Mouse (Mus musculus): ENCODE results near the gene Kalrn. TPM values are rescaled to one million over a fixed set of nuclear protein-coding genes. Genes with fewer than 3 reads are reported as not detected.

The Kalrn gene
- total and polyA plus RNA-seq, 2 experiments from 2014 or later: 23.6 to 148 TPM

DNA sequence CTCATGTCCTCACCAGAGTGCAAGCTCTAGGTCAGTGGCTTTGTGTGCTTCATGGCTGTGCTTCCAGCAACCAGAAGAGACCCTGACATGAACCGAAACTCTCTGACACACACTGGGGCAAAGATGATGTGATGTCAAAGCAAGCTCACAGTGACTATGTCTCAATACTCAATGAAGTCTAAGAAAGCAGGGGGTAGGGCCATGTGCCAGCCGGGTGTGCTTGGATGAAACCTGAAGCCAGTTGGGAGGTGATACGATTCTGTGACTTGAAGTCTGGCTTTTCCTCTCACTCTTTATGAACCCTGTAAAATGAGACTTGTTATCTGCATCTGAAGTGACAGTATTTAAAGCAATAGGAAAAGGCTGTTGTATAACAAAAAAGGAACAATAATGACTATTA lies 501.2 kb downstream of the Kalrn start:
- WGBS: 80% methylated on average over 3 of the region's 3 CpGs
- Histone ChIP-seq H3K27ac (ENCODE audit: low read depth, low read length) (no peak overlapping the region), H3K4me2 (ENCODE audit: low read depth) (no peak overlapping the region), H3K27me3 (ENCODE audit: insufficient read depth, low read length) (no peaks in the 10 kb centered on the region), H3K36me3 (ENCODE audit: insufficient read depth) (no peaks in the 10 kb centered on the region), H3K9me3 (ENCODE audit: low read length) (no peaks in the 10 kb centered on the region), H3K9ac (no peak overlapping the region), H3K4me3 (ENCODE audit: low read depth, low read length) (no peak overlapping the region), H3K4me1 (ENCODE audit: insufficient read depth) (no peaks in the 10 kb centered on the region)
- no peak for TF ChIP-seq CTCF (IDR thresholded peaks at IDR 0.05; ENCODE audit: low read depth)
- ATAC-seq (no peak), DNase-seq (no peak)

DNA sequence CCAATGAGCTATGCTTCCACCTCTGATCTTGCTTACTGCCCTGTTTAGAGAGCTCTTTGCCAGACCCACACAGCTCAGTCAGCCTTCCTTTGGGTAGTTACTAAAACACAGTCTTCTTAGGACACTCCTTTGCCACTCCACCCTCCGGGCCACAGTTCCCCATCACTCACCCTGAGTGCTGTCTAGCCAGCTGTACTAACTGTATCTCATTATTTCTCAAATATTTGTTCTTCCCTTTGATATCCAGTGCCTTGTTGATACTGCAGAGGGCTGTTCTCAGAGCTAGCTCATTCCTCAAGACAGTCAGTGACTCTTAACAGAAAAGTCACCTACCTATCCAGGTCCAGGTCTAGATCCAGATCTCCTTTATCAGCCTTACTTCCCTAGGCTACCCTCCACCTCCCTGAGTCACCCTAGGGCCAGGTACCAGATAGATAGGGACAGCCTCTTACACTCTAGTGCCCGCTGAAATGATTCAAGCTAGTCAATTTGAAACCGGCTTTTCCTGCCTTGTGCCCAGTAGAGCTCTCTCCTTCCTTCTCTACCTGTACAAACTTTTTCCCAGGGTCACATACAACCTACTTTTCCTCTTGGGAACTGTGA lies 502.0 kb downstream of the Kalrn start:
- no peak for DNase-seq
- 97% methylated on average over 3 of the region's 3 CpGs for WGBS

DNA sequence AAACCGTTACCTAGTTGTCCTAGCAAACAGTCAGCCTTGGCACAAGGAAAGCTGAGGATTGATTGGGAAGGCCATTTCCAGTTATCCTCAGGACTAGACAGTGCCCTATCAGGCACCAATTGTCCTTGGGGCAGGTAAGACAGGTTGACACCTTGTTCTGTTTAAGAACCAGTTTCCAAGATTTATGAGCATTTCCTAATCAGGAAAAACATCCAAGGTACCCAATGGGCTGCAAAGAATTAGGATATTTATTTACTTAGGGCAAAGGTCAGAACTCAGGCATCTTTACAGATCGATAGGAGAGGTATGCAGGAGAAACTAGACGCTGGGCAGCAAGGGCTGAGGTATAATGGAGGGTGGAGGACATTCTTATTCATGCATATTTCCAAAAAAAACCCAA lies 503.9 kb downstream of the Kalrn start:
- no peak for TF ChIP-seq CTCF (IDR thresholded peaks at IDR 0.05; ENCODE audit: low read depth)
- no peak overlapping the region for H3K9ac ChIP-seq
- no peak overlapping the region for H3K27ac ChIP-seq (ENCODE audit: low read depth, low read length)
- 87% methylated on average over 3 of the region's 3 CpGs for WGBS
- ATAC-seq: no peak
- no peak overlapping the region for H3K4me3 ChIP-seq (ENCODE audit: low read depth, low read length)
- no peaks in the 10 kb centered on the region for H3K9me3 ChIP-seq (ENCODE audit: low read length)
- H3K4me2 ChIP-seq (ENCODE audit: low read depth): no peak overlapping the region
- H3K4me1 ChIP-seq (ENCODE audit: insufficient read depth): no peaks in the 10 kb centered on the region
- DNase-seq: no peak
- peaks cover 7% of the 10 kb centered on the region; the same call in 1 of the 2 replicates for H3K36me3 ChIP-seq (ENCODE audit: insufficient read depth)
- H3K27me3 ChIP-seq (ENCODE audit: insufficient read depth, low read length): no peaks in the 10 kb centered on the region

More for the DNA sequence above, 502.0 kb downstream of the Kalrn start:
- TF ChIP-seq CTCF (IDR thresholded peaks at IDR 0.05; ENCODE audit: low read depth): no peak
- no peak for ATAC-seq
- Histone ChIP-seq H3K9ac (no peak overlapping the region), H3K9me3 (ENCODE audit: low read length) (no peaks in the 10 kb centered on the region), H3K27me3 (ENCODE audit: insufficient read depth, low read length) (no peaks in the 10 kb centered on the region), H3K27ac (ENCODE audit: low read depth, low read length) (no peak overlapping the region), H3K36me3 (ENCODE audit: insufficient read depth) (peaks cover 2% of the 10 kb centered on the region; the same call in 1 of the 2 replicates), H3K4me3 (ENCODE audit: low read depth, low read length) (no peak overlapping the region), H3K4me2 (ENCODE audit: low read depth) (no peak overlapping the region), H3K4me1 (ENCODE audit: insufficient read depth) (no peaks in the 10 kb centered on the region)

DNA sequence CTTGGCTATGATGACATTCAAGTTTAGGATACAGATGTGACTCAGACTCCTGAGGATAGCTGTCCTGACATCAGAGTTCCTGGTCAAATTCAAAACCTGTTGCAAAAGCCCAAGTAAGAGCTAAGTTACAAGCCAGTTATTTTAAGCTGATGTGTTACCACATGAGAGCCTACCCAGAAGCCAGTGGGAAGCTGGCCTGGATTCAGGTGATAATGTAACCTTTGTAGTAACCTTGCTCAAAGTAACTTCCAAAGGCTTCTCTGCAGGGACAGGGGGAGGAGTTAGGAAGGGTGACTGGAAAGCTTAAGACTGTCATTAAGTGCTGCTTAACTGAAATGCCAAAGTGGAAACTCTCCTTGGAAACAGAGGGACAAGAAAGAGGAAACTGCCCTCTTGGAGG lies 506.4 kb downstream of the Kalrn start:
- TF ChIP-seq CTCF (IDR thresholded peaks at IDR 0.05; ENCODE audit: low read depth): no peak
- H3K9me3 ChIP-seq (ENCODE audit: low read length): no peaks in the 10 kb centered on the region
- DNase-seq: no peak
- no peak for ATAC-seq
- H3K27ac ChIP-seq (ENCODE audit: low read depth, low read length): no peak overlapping the region
- H3K9ac ChIP-seq: no peak overlapping the region
- no peak overlapping the region for H3K4me2 ChIP-seq (ENCODE audit: low read depth)
- no peak overlapping the region for H3K4me3 ChIP-seq (ENCODE audit: low read depth, low read length)
- H3K36me3 ChIP-seq (ENCODE audit: insufficient read depth): peaks cover 7% of the 10 kb centered on the region; the same call in 1 of the 2 replicates
- no peaks in the 10 kb centered on the region for H3K4me1 ChIP-seq (ENCODE audit: insufficient read depth)
- H3K27me3 ChIP-seq (ENCODE audit: insufficient read depth, low read length): no peaks in the 10 kb centered on the region

DNA sequence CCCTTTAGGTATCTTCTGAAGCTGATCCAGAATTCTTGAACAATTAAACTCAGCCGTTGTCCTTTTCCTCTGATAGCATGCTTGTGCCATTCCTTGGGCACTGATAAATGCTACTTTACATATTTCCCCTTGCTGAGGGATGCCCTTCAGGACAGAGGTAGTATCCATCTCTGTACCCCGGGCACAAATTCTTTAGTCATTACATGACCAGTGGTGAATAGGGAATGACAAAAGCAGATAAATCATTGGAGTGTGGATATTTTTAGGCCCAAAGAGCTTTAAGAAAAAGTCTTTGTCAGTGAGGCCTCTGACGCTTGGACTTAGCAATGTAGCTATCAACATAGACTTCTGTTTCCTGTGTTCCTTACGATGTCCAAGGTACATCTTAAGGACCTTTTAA lies 507.0 kb downstream of the Kalrn start:
- Histone ChIP-seq H3K27me3 (ENCODE audit: insufficient read depth, low read length) (no peaks in the 10 kb centered on the region), H3K4me1 (ENCODE audit: insufficient read depth) (no peaks in the 10 kb centered on the region), H3K36me3 (ENCODE audit: insufficient read depth) (peaks cover 7% of the 10 kb centered on the region; the same call in 1 of the 2 replicates), H3K4me2 (ENCODE audit: low read depth) (no peak overlapping the region), H3K9ac (no peak overlapping the region), H3K4me3 (ENCODE audit: low read depth, low read length) (no peak overlapping the region), H3K9me3 (ENCODE audit: low read length) (no peaks in the 10 kb centered on the region), H3K27ac (ENCODE audit: low read depth, low read length) (no peak overlapping the region)
- DNase-seq (no peak), ATAC-seq (no peak)
- TF ChIP-seq CTCF (IDR thresholded peaks at IDR 0.05; ENCODE audit: low read depth): no peak
- WGBS: 91% methylated on average over 4 of the region's 4 CpGs

DNA sequence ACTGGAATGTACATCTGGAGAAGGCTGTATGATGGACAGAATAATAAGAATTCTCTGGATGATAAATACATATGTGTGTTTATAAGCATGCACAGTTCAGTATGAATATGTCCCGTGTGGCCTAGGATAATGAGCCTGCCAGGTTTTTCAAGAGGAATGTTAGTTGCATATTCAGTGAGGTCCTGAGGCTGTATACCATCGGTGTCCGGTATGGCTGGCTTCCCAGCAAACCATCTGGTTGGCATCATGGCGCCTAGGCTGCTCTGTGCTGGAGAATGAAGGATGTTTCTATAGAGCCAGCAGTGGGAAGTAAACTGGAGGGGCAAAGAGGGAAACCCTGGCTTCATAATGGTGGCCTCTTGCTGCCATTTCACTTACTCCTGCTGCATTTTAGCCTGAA lies 510.0 kb downstream of the Kalrn start:
- DNase-seq (no peak), ATAC-seq (peak; percentile 42)
- 42% methylated on average over 4 of the region's 4 CpGs for WGBS
- H3K4me2 ChIP-seq (ENCODE audit: low read depth): no peak overlapping the region
- no peak overlapping the region for H3K4me3 ChIP-seq (ENCODE audit: low read depth, low read length)
- H3K4me1 ChIP-seq (ENCODE audit: insufficient read depth): no peaks in the 10 kb centered on the region
- no peak overlapping the region for H3K9ac ChIP-seq
- no peak for TF ChIP-seq CTCF (IDR thresholded peaks at IDR 0.05; ENCODE audit: low read depth)
- no peaks in the 10 kb centered on the region for H3K27me3 ChIP-seq (ENCODE audit: insufficient read depth, low read length)
- peaks cover 7% of the 10 kb centered on the region; the same call in 1 of the 2 replicates for H3K36me3 ChIP-seq (ENCODE audit: insufficient read depth)
- H3K9me3 ChIP-seq (ENCODE audit: low read length): no peaks in the 10 kb centered on the region
- no peak overlapping the region for H3K27ac ChIP-seq (ENCODE audit: low read depth, low read length)

DNA sequence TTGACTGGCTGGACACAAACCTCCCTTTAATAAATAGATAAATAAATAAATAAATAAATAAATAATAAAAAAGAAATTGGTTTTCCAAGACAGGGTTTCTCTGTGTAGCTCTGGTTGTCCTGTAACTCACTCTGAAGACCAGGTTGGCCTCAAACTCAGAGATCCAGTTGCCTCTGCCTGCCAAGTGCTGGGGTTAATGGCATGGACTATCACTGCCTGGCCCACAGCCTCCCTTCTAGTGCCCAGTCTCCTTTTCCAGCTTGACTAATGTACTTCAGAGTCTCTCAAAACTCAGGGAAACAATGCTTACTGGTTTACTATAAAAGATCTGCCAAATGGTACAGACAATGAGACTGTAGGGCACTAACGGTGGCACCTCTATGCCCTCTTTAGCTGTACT lies 511.7 kb downstream of the Kalrn start:
- WGBS: 68% methylated on average over 1 of the region's 1 CpGs
- DNase-seq (no peak), ATAC-seq (no peak)
- Histone ChIP-seq H3K4me1 (ENCODE audit: insufficient read depth) (no peaks in the 10 kb centered on the region), H3K27me3 (ENCODE audit: insufficient read depth, low read length) (no peaks in the 10 kb centered on the region), H3K9ac (no peak overlapping the region), H3K4me3 (ENCODE audit: low read depth, low read length) (no peak overlapping the region), H3K27ac (ENCODE audit: low read depth, low read length) (no peak overlapping the region), H3K36me3 (ENCODE audit: insufficient read depth) (peaks cover 7% of the 10 kb centered on the region; the same call in 1 of the 2 replicates), H3K4me2 (ENCODE audit: low read depth) (no peak overlapping the region), H3K9me3 (ENCODE audit: low read length) (no peaks in the 10 kb centered on the region)
- TF ChIP-seq CTCF (IDR thresholded peaks at IDR 0.05; ENCODE audit: low read depth): no peak
